Mouse (Mus musculus) embryonic fibroblast, embryonic 13.5 days (primary cell): ENCODE measurements around the gene Gdpd3.

ENCODE experiments used
- CTCF ChIP-seq: IDR thresholded peaks from 2 replicates; pipeline ENCODE4 v1.5.1; 2011; ENCODE audit warnings: mild to moderate bottlenecking, control low read depth, low read length, moderate library complexity, borderline replicate concordance; ENCODE audit not compliant: insufficient read depth
- POLR2A ChIP-seq: IDR thresholded peaks from 2 replicates; pipeline ENCODE4 v1.6.1; 2011; ENCODE audit warnings: low read depth, mild to moderate bottlenecking, control low read depth, low read length, moderate library complexity

DNA sequence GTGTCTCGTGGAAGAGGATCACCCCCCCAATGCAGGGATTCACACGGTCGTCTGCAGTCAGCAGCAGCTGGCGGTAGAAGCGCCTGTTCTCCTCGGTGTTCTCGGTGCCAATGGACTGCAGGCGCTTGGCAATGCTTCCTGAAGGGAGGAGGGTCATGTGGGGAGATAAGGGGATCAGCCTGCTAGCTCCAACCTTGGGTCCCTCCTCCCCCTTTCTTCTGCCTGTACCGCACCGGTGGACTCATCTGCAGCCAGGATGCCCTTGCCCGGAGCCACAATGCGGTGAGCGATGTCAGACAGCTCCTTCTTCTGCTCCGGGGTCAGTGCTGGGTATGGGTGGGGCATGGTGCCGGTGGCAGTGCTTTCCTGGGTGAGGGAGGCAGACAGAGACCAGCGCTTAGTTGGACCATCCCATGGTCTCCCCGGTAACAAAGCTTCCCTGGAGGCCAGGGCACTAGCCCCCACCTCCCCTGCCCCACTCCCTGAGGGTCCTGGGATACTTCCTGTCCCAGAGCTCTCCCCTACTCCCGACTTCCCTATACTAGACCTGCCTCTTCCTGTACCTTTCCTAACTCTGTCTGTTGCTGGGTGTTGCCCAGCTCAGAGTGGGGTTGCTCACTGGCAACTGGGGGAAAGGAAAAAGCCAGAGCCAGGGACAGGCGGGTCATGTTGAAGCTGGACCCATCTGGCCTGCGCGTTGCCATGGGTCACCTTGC, 31.4 kb downstream of the Gdpd3 start, which contains the start of gene Fam57b:
- TF ChIP-seq POLR2A = peak; percentile 53
- no peak for TF ChIP-seq CTCF
